Mouse (Mus musculus) testis, adult 10 weeks (tissue): ENCODE results near the gene Rps27a. TPM values are rescaled to one million over a fixed set of nuclear protein-coding genes. Genes with fewer than 3 reads are reported as not detected.

Experiments
- polyA plus RNA-seq: library from polyadenylated mRNA; stranded (reverse); fragments of 350-450 nt; fragmentation: Illumina TruSeq; extraction: RNeasy Lipid Tissue Mini Kit (QIAGEN cat#74804); gene quantifications from one replicate; pipeline ENCODE4 v1.2.3, GENCODE M21; 2014; ENCODE audit warnings: low read depth, low replicate concordance

Gene Rps27a
- 439 TPM for polyA plus RNA-seq

DNA sequence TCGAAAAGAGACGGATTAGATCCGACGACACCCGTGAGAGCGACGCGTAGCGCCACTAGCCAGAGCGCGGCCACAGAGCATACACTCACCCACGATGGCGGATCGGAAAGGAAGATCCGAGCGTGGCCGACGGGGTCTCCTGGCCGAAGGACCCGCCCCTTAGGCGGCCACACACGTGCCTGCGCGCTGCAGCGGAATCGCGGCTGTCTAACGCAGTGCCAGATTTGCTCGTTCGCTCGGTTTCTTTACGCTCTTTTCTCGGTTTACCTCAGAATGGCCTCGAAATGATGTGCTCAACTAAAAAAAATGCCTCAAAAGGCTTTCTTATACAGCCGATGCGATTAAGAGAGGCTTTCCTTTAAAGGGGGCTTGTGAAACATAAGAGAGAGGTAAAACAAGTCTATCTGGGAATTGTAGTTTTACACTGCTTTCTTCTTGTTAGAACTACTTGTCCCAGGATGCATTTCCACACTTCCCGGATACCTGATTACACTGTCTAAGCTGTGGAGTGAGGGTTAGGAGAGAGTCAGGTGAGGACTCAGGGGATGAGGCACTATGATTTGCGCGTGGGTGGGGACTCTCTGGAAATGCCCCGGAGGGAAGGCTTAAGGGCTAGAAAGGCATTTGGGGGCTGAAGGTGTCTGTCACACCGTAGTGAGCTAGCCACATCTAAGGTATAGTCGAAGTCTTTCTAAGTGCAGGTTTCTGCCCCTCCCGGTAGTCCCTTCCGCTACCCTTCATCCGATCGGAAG lies at the start of gene Rps27a, which contains the start of gene Clhc1:
Gene Rps27a (minus strand): TSS at position 358 of the 752 bp plus-strand sequence.
Gene Clhc1 (plus strand): TSS at position 199 of the 752 bp plus-strand sequence.

DNA sequence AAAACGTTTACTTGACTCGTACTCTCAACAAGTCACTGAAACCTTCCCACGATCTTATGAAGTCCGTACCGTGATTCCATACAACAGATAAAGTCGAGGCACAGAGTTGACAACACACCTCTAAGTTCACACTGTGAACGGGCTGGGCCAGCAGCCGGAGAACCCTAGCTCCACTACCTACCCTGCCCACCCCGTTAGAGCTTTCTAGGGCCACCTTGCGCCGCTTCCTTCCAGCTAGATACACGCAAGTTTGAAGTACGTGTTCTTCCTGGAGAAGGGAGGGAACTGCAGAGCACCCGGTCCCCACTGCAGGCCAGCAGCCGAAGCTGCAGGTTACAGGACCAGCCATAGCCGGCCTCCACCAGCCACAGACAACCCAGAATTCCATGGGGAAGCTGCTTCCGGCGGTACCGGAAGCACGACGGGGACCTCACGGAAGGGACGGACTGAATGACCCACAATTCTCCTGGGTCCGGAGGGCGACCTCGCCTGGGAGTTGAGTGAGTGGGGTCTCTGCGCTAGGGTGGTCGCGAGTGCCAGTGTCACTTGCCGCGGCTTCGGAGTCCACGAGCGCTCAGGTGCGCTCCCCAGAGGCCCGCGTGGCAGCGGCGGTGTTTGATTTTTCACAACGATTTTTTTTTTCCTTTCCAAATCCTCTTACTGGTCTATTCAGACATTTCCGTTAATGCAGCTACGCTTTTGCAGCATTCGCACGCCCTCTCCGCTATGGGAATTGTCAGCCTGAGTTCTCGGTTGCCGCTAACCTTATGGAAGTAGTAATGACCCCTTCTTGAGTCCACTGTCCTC lies 21.7 kb downstream of the Rps27a start, which contains the start of gene Mtif2:
Gene Mtif2 (plus strand): TSS at position 421 of the 807 bp plus-strand sequence.

DNA sequence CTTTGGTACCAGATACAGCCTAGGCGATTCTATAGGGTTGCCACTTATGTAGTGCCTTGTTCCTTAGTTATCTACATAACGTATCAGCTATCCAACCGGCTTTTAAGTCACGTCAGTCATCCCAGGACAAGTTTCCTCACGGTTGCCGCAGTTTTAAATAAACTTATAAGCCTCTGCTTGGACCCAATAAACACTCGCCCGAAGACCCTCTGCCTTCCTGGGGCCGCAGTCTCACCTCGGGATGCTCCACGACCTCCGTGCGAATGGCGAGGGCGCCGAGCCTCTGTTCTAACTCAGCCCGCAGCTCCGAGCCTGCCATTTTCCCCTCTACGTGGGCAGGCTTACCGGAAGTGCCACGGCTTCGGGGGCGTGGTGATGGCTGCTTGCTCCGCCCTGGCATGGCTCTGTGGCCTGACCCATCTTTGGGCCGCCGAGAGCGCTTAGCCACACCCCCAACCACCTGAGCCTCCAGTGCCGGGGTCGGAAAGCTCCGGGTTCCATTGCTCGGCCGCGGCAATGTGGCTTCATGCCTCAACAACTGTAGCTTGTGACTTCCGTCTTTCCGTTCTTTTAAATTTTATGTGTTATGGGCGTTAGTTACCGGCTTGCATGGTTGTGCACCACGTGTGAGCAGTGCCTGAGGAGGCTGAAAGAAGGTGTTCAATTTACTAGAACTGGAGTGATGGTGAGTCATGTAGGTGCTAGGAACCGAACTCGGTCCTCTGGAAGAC lies 33.1 kb downstream of the Rps27a start, which contains the start of gene Prorsd1:
Gene Prorsd1 (minus strand): TSS at position 352 of the 731 bp plus-strand sequence.

Other genes with a start within 250 kb of the Rps27a start
- gene Ccdc88a, start 174.5 kb downstream of the Rps27a start, polyA plus RNA-seq = 226 TPM
- 8.3 TPM for gene Prorsd1, start 33.1 kb downstream of the Rps27a start, polyA plus RNA-seq
- 50.6 TPM for gene Mtif2, start 21.7 kb downstream of the Rps27a start, polyA plus RNA-seq
- 104 TPM for gene Clhc1, start 159 bp downstream of the Rps27a start, polyA plus RNA-seq
- 98.6 TPM for gene Rtn4, start 144.8 kb upstream of the Rps27a start, polyA plus RNA-seq